Mouse (Mus musculus) liver, postnatal 0 days (tissue): ENCODE results near the gene Chn2. TPM values are rescaled to one million over a fixed set of nuclear protein-coding genes. Genes with fewer than 3 reads are reported as not detected.
A peak's percentile ranks its signal among the peaks of the same experiment; 100 is the strongest.

Experiments used
- ATAC-seq: fragments of 200-750 bp; cut with Nextera tagmentation; 2 replicates; pipeline ENCODE4 v1.8.0; 2017; ENCODE audit warnings: mild to moderate bottlenecking, moderate library complexity
- DNase-seq: peaks from one replicate; pipeline ENCODE4 v3.0.0-alpha.2; 2016
- H3K27ac ChIP-seq: fragments of 300-500 bp; sonication (generic); 2 replicates; pipeline ENCODE4 v1.5.1; 2014; ENCODE audit warnings: antibody characterized with exemption, moderate library complexity, mild to moderate bottlenecking, low read depth
- H3K27me3 ChIP-seq: fragments of 300-500 bp; sonication (generic); 2 replicates; pipeline ENCODE4 v1.6.1; 2014; ENCODE audit warnings: low read length, control low read depth, mixed read lengths; ENCODE audit not compliant: insufficient read depth
- H3K36me3 ChIP-seq: fragments of 300-500 bp; sonication (generic); replicated peaks from 2 replicates; pipeline ENCODE4 v1.6.1; 2014; ENCODE audit warnings: mild to moderate bottlenecking, control low read depth, low read length, moderate library complexity, mixed read lengths; ENCODE audit not compliant: insufficient read depth
- H3K4me1 ChIP-seq: fragments of 300-500 bp; sonication (generic); 2 replicates; pipeline ENCODE4 v1.6.1; 2014; ENCODE audit warnings: antibody characterized with exemption, mild to moderate bottlenecking, control low read depth; ENCODE audit not compliant: insufficient read depth
- H3K4me2 ChIP-seq: fragments of 300-500 bp; sonication (generic); 2 replicates; pipeline ENCODE4 v1.6.1; 2014; ENCODE audit warnings: low read depth, mild to moderate bottlenecking, low read length, moderate library complexity, mixed read lengths
- H3K4me3 ChIP-seq: fragments of 300-500 bp; sonication (generic); 2 replicates; pipeline ENCODE4 v1.5.1; 2014; ENCODE audit warnings: low read depth, low read length
- H3K9ac ChIP-seq: fragments of 300-500 bp; sonication (generic); replicated peaks from 2 replicates; pipeline ENCODE4 v1.6.1; 2014; ENCODE audit warnings: mild to moderate bottlenecking, moderate library complexity
- H3K9me3 ChIP-seq: fragments of 300-500 bp; sonication (generic); 2 replicates; pipeline ENCODE4 v1.6.1; 2016; ENCODE audit warnings: mild to moderate bottlenecking, control low read depth, low read length, mixed read lengths
- CTCF ChIP-seq: sonication (generic); IDR thresholded peaks from 2 replicates; pipeline ENCODE4 v1.5.1; 2016; ENCODE audit warnings: antibody characterized with exemption, low read depth
- EP300 ChIP-seq: IDR thresholded peaks from 2 replicates; pipeline ENCODE4 v1.6.1; 2016; ENCODE audit warnings: antibody characterized with exemption, low read depth, mild to moderate bottlenecking
- WGBS: fragments of 180-500 bp; shearing (Covaris S2); extraction: QIAGEN DNeasy Blood & Tissue Kit; methylation state at CpG from one replicate; pipeline ENCODE4 v1.1.7; 2014; ENCODE audit not compliant: insufficient replicate concordance; 5-methylcytosine and 5-hydroxymethylcytosine counted together
- polyA plus RNA-seq: library from polyadenylated mRNA; unstranded; fragments of >200 nt; fragmentation: Nextera tagmentation; extraction: Ambion mirVana; gene quantifications from 2 replicates; pipeline ENCODE4 v1.2.1, GENCODE M21; 2015

The Chn2 gene
- polyA plus RNA-seq, 1 experiment from 2014 or later, result 10.8 TPM

GRCm38 (mm10) chr6:54208786-54209185 lies 169.4 kb downstream of the Chn2 start:
- 83% methylated on average over 8 of the region's 8 CpGs for WGBS
- Histone ChIP-seq H3K27ac (no peak overlapping the region), H3K9me3 (no peaks in the 10 kb centered on the region), H3K4me2 (no peak overlapping the region), H3K27me3 (no peaks in the 10 kb centered on the region), H3K36me3 (no peaks in the 10 kb centered on the region), H3K4me3 (no peak overlapping the region), H3K9ac (no peak overlapping the region), H3K4me1 (peaks cover 8% of the 10 kb centered on the region)
- DNase-seq (no peak), ATAC-seq (no peak)
- no peak for TF ChIP-seq CTCF
- TF ChIP-seq EP300, result no peak

- Histone ChIP-seq H3K9me3 (no peaks in the 10 kb centered on the region), H3K27me3 (no peaks in the 10 kb centered on the region), H3K4me3 (no peak overlapping the region), H3K4me1 (peaks cover 3% of the 10 kb centered on the region; the same call in 1 of the 2 replicates), H3K27ac (no peak overlapping the region), H3K9ac (no peak overlapping the region), H3K4me2 (no peak overlapping the region), H3K36me3 (no peaks in the 10 kb centered on the region)
- ATAC-seq (no peak), DNase-seq (no peak)
- WGBS, result 71% methylated on average over 4 of the region's 4 CpGs
- TF ChIP-seq EP300 (no peak), CTCF (no peak)
Measured at GRCm38 (mm10) chr6:54210971-54211370, 171.6 kb downstream of the Chn2 start.

- Histone ChIP-seq H3K4me2 (no peak overlapping the region), H3K4me1 (peaks cover 4% of the 10 kb centered on the region; the same call in 1 of the 2 replicates), H3K27me3 (no peaks in the 10 kb centered on the region), H3K27ac (no peak overlapping the region), H3K36me3 (no peaks in the 10 kb centered on the region), H3K9ac (no peak overlapping the region), H3K4me3 (no peak overlapping the region), H3K9me3 (no peaks in the 10 kb centered on the region)
- 71% methylated on average over 7 of the region's 7 CpGs for WGBS
- ATAC-seq (no peak), DNase-seq (no peak)
- no peak for TF ChIP-seq CTCF
- no peak for TF ChIP-seq EP300
Measured at GRCm38 (mm10) chr6:54211939-54212338, 172.6 kb downstream of the Chn2 start.

DNA sequence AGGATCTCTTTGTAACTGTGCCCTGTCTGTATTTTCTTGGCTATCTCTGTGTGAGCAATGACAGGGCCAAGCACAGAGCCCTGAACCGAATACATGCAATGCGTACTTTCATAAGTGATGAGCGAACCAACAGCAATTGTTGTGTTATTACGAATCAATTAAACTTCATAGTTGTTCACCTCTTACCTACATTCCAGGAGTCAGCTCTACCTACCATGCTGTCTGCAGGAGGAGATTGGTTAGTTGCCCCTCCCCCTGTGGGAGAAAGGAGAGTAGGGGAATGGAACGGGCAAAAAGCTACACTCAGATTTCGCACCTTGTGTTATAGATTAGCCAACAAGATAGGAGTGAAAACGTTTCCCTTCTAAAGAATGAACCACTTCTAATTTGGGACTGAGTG lies 174.4 kb downstream of the Chn2 start:
- Histone ChIP-seq H3K36me3 (no peaks in the 10 kb centered on the region), H3K9ac (no peak overlapping the region), H3K4me2 (no peak overlapping the region), H3K4me3 (no peak overlapping the region), H3K4me1 (peaks cover 4% of the 10 kb centered on the region; the same call in 1 of the 2 replicates), H3K27me3 (no peaks in the 10 kb centered on the region), H3K27ac (no peak overlapping the region), H3K9me3 (no peaks in the 10 kb centered on the region)
- ATAC-seq (peak; percentile 67), DNase-seq (no peak)
- WGBS, result 69% methylated on average over 7 of the region's 7 CpGs
- TF ChIP-seq EP300 (no peak), CTCF (no peak)

DNA sequence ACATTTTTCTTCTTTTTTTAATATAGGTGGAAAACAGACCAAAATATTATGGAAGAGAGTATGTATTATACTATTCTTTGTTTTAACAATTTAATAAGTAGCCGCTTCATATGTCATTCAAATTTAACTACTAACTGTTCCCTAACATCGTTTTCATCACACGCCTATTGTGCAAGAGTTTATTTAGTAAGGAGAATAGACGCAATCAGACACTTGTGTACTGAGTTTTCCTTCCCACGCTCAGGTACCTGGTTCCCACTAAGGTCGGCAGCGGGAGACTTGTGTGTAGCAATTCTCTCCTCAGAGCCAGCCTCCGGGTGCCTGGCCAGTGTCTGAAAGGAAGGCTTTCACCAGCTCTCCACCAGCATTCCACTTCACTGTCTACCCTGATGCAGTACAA lies 176.3 kb downstream of the Chn2 start:
- Histone ChIP-seq H3K4me1 (peaks cover 4% of the 10 kb centered on the region; the same call in 1 of the 2 replicates), H3K27me3 (no peaks in the 10 kb centered on the region), H3K27ac (no peak overlapping the region), H3K36me3 (no peaks in the 10 kb centered on the region), H3K4me3 (no peak overlapping the region), H3K9me3 (no peaks in the 10 kb centered on the region), H3K9ac (no peak overlapping the region), H3K4me2 (no peak overlapping the region)
- WGBS, result 57% methylated on average over 8 of the region's 8 CpGs
- DNase-seq, result no peak
- TF ChIP-seq EP300, result peak; percentile 47; the same call in 1 of the 2 replicates
- no peak for TF ChIP-seq CTCF
- peak; percentile 50; the same call in 1 of the 2 replicates for ATAC-seq

- DNase-seq, result no peak
- Histone ChIP-seq H3K36me3 (no peaks in the 10 kb centered on the region), H3K9me3 (no peaks in the 10 kb centered on the region), H3K4me1 (peaks cover 4% of the 10 kb centered on the region; the same call in 1 of the 2 replicates), H3K27ac (no peak overlapping the region), H3K9ac (no peak overlapping the region), H3K27me3 (no peaks in the 10 kb centered on the region), H3K4me2 (no peak overlapping the region), H3K4me3 (no peak overlapping the region)
- 72% methylated on average over 5 of the region's 5 CpGs for WGBS
- TF ChIP-seq CTCF (no peak), EP300 (no peak)
- no peak for ATAC-seq
Measured at GRCm38 (mm10) chr6:54216512-54216911, 177.2 kb downstream of the Chn2 start.

DNA sequence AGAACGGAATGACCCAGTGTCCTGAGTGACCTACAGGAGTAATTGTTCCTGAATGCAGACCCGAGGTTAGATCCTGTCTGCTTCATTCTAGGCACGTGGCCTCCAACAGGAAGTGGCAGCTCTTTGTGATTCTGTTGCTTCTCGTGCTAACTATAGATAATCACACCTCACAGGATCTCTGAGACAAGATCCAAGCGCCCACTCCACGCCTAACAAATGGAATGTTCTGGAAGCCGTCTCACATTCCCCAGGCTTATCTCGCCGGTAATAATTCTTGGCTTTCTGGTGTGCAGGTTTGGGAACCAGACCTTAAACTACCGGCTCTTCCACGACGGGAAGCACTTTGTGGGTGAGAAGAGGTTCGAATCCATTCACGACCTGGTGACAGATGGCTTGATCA lies 180.8 kb downstream of the Chn2 start:
- Histone ChIP-seq H3K9ac (no peak overlapping the region), H3K4me3 (no peak overlapping the region), H3K4me1 (peaks cover 2% of the 10 kb centered on the region; the same call in 1 of the 2 replicates), H3K27ac (no peak overlapping the region), H3K9me3 (no peaks in the 10 kb centered on the region), H3K27me3 (no peaks in the 10 kb centered on the region), H3K4me2 (no peak overlapping the region), H3K36me3 (no peaks in the 10 kb centered on the region)
- DNase-seq (no peak), ATAC-seq (no peak)
- TF ChIP-seq EP300, result no peak
- TF ChIP-seq CTCF, result no peak
- WGBS, result 73% methylated on average over 14 of the region's 14 CpGs
